Mouse (Mus musculus): ENCODE measurements around the gene Abhd2.

DNA sequence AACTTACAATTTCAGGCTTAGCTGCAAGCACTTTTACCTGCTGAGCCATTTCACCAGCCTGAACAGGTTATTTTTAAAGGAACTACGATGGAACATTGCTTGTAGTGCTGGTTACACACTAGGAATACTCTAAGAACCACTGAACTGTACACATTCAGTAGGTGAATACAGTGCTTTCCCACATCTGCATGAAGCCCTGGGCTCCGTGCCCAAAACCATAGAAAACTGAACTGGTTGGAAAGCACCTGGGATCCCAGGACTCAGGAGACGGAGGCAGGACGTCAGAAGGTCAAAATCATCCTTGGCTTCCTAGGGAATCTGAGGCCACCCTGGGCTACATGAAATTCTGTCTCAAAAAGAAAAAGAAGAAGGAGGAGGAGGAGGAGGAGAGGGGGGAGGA is 6.8 kb upstream of the Abhd2 start:
- no peak for TF ChIP-seq CTCF (IDR thresholded peaks at IDR 0.05; ENCODE audit: low read depth, low read length)
- TF ChIP-seq POLR2A (IDR thresholded peaks at IDR 0.05; ENCODE audit: insufficient read depth, low read length), result no peak
